Mouse (Mus musculus): Measurements from ENCODE around the gene Hivep2. TPM values are rescaled to one million over a fixed set of nuclear protein-coding genes. Genes with fewer than 3 reads are reported as not detected.

Gene Hivep2
- polyA plus RNA-seq, 1 experiment from 2014 or later: 3.2 TPM

DNA sequence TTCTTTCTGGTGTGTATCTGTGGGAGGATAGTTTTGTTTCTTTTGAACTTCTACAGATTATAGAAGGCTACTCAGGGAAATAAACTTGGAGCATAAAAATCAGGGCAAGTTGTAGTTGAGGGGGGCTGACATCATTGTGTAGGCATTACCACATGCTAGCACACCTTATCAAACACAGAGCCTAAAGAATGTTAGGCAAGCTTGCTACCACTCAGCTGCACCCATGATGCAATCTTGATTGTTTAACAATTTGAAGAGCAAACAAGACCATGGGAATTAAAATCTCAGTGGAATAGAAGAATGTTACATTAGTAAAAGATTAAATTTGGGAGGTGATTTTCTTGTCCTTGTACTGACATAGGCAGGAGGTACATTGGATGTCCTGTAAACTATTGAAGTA, 18.4 kb downstream of the Hivep2 start:
- no peaks in the 10 kb centered on the region for H3K36me3 ChIP-seq (ENCODE audit: inconsistent target)
- peaks cover 8% of the 10 kb centered on the region; the same call in 1 of the 2 replicates for H3K79me2 ChIP-seq (ENCODE audit: inconsistent target)
- no peak overlapping the region for H3K4me3 ChIP-seq (ENCODE audit: inconsistent target)
- H3K27ac ChIP-seq: peak overlapping the region; percentile 88

- Histone ChIP-seq H3K79me2 (ENCODE audit: inconsistent target) (peaks cover 8% of the 10 kb centered on the region; the same call in 1 of the 2 replicates), H3K27ac (no peak overlapping the region), H3K36me3 (ENCODE audit: inconsistent target) (no peaks in the 10 kb centered on the region), H3K4me3 (ENCODE audit: inconsistent target) (no peak overlapping the region)
- WGBS (ENCODE audit: missing documents): 86% methylated on average over 2 of the region's 2 CpGs
Observed at GRCm38 (mm10) chr10:13986539-13986938, 20.7 kb downstream of the Hivep2 start.

DNA sequence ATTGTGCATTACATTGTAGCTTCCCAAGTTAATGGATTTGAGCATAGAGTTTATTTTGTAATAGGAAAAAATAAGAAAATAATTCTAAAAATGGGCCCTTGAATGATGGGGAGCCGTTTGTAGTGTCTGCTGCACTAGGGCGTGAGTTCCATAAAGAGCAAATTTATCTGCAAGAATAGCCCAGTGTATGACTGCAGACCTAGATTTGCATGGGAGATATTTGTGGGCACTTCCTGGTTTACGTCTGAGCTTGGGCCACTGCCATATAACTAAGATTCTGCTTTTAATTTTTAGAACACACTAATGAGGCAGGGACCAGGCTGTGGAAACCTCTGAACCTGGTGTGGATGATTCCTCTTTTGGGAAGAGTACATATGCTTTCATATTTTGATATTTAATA, 21.5 kb downstream of the Hivep2 start:
- 52% methylated on average over 3 of the region's 3 CpGs for WGBS (ENCODE audit: missing documents)
- no peaks in the 10 kb centered on the region for H3K36me3 ChIP-seq (ENCODE audit: inconsistent target)
- peak overlapping the region; percentile 68 for H3K27ac ChIP-seq
- H3K4me3 ChIP-seq (ENCODE audit: inconsistent target): no peak overlapping the region
- H3K79me2 ChIP-seq (ENCODE audit: inconsistent target): peaks cover 8% of the 10 kb centered on the region; the same call in 1 of the 2 replicates

DNA sequence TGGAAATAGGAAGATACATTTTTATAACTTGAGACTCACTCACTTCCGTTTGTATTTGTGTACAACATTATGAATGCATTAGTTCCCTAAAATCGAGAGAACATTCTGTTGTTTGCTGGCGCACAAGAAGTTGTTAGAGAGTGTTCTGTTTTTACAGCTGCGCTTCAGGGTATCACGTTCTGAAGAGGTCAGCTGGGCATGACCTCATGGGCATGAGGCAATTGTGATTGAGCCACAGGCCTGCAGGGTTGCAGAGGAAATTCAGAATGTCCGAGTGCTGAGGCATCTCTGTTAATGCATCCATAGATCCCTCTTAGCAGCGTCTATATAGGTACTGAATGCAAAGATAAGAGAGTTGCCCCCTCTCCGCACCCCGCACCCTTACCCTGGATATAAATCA, 22.4 kb downstream of the Hivep2 start:
- Histone ChIP-seq H3K4me3 (ENCODE audit: inconsistent target) (no peak overlapping the region), H3K36me3 (ENCODE audit: inconsistent target) (no peaks in the 10 kb centered on the region)
- WGBS (ENCODE audit: missing documents): 33% methylated on average over 9 of the region's 9 CpGs

GRCm38 (mm10) chr10:13988757-13989156, 22.9 kb downstream of the Hivep2 start:
- WGBS (ENCODE audit: missing documents): 76% methylated on average over 4 of the region's 4 CpGs
- Histone ChIP-seq H3K4me3 (ENCODE audit: inconsistent target) (no peak overlapping the region), H3K79me2 (ENCODE audit: inconsistent target) (peaks cover 8% of the 10 kb centered on the region; the same call in 1 of the 2 replicates), H3K36me3 (ENCODE audit: inconsistent target) (no peaks in the 10 kb centered on the region), H3K27ac (peak overlapping the region; percentile 49)

More for the DNA sequence above, 22.4 kb downstream of the Hivep2 start:
- H3K79me2 ChIP-seq (ENCODE audit: inconsistent target): peaks cover 8% of the 10 kb centered on the region; the same call in 1 of the 2 replicates
- peak overlapping the region; percentile 68 for H3K27ac ChIP-seq

- WGBS (ENCODE audit: missing documents): 100% methylated on average over 2 of the region's 2 CpGs
- Histone ChIP-seq H3K79me2 (ENCODE audit: inconsistent target) (peaks cover 5% of the 10 kb centered on the region; the same call in 1 of the 2 replicates), H3K36me3 (ENCODE audit: inconsistent target) (no peaks in the 10 kb centered on the region), H3K27ac (no peak overlapping the region), H3K4me3 (ENCODE audit: inconsistent target) (no peak overlapping the region)
Observed at GRCm38 (mm10) chr10:13990842-13991241, 25.0 kb downstream of the Hivep2 start.

DNA sequence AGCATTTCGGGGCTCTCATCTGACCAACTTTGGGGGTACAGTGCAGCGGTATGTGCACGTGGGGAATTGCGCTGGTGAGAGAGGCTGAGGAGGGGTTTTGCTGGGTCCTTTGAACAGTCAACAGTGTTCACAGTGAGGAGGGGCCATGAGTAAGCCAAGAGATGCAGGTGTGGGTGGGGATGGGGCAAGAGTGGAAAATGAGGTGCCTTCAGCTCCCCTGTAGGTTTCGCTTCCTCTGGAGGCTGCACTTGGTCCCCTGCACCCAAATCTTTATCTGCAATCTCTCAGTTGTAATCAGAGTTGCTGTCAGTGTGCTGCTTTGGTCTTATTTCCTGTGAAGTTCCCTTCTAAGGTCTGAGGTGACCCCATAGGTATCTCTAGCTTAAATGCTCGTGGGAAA, 27.5 kb downstream of the Hivep2 start:
- H3K4me3 ChIP-seq (ENCODE audit: inconsistent target): no peak overlapping the region
- H3K27ac ChIP-seq: no peak overlapping the region
- 81% methylated on average over 4 of the region's 6 CpGs for WGBS (ENCODE audit: missing documents)
- no peaks in the 10 kb centered on the region for H3K79me2 ChIP-seq (ENCODE audit: inconsistent target)
- H3K36me3 ChIP-seq (ENCODE audit: inconsistent target): no peaks in the 10 kb centered on the region

GRCm38 (mm10) chr10:13997336-13997735, 31.5 kb downstream of the Hivep2 start:
- H3K4me3 ChIP-seq (ENCODE audit: inconsistent target): no peak overlapping the region
- WGBS (ENCODE audit: missing documents): 91% methylated on average over 4 of the region's 4 CpGs
- H3K27ac ChIP-seq: no peak overlapping the region
- no peaks in the 10 kb centered on the region for H3K36me3 ChIP-seq (ENCODE audit: inconsistent target)
- no peaks in the 10 kb centered on the region for H3K79me2 ChIP-seq (ENCODE audit: inconsistent target)

GRCm38 (mm10) chr10:14004769-14005517, 39.1 kb downstream of the Hivep2 start:
- Histone ChIP-seq H3K36me3 (ENCODE audit: inconsistent target) (no peaks in the 10 kb centered on the region), H3K4me3 (ENCODE audit: inconsistent target) (no peak overlapping the region), H3K79me2 (ENCODE audit: inconsistent target) (no peaks in the 10 kb centered on the region), H3K27ac (no peak overlapping the region)
- 96% methylated on average over 4 of the region's 4 CpGs for WGBS (ENCODE audit: missing documents)

DNA sequence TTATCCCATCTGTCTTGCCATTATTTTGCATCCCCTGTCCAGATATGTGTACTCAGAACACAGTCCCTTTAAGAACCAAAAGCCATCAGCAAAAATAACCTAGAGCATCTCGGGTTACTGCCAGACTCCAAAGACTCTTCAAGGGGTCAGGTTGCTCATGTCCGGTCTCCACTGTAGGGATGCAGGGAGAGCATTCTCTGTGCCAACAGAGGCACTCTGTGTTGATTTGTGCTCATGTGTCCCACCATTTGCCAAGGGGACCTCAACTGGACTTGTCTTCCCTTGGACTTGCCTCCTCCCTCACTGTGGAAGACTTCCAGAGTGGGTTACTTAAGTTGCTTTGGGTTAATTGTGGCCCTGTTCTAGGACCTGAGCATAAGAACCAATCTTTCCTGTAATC, 43.8 kb downstream of the Hivep2 start:
- H3K27ac ChIP-seq: no peak overlapping the region
- H3K4me3 ChIP-seq (ENCODE audit: inconsistent target): no peak overlapping the region
- H3K36me3 ChIP-seq (ENCODE audit: inconsistent target): no peaks in the 10 kb centered on the region
- no peaks in the 10 kb centered on the region for H3K79me2 ChIP-seq (ENCODE audit: inconsistent target)
- WGBS (ENCODE audit: missing documents): 100% methylated on average over 2 of the region's 2 CpGs

DNA sequence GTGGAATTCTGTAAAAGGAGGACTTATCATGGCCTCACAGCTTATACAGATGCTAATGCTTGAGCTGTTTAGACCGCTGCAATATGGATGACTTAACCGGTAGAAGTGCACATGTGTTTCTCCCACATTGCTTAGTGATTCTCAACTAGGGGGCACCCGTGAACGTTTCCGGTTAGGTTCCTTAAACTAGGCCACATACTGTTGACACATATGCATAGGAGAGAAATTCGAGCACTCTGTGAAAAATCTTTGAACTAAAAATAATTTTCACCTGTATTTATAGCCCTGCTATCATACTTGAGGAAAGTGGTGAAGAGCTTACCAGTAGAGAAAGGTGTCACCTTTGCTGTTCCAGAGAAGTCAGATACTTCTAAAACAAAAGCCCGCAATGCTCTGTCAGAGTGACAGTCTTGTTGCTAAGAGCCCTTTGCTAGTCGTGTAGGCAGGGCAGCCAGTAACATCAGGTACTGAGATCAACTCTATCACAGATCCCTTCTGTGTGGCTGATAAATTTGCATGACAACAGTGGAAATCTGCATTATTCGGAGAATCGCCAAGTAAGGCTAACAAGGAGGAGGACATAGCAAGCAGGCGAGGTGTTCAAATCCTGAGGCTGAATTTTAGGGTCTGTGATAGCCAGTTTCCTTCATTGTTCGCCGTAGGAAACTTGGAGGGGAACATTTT, 50.6 kb downstream of the Hivep2 start:
- Histone ChIP-seq H3K4me3 (ENCODE audit: inconsistent target) (no peak overlapping the region), H3K27ac (no peak overlapping the region), H3K79me2 (ENCODE audit: inconsistent target) (no peaks in the 10 kb centered on the region), H3K36me3 (ENCODE audit: inconsistent target) (no peaks in the 10 kb centered on the region)
- 91% methylated on average over 13 of the region's 13 CpGs for WGBS (ENCODE audit: missing documents)

- Histone ChIP-seq H3K36me3 (ENCODE audit: inconsistent target) (no peaks in the 10 kb centered on the region), H3K27ac (peak overlapping the region; percentile 35; the same call in 1 of the 2 replicates), H3K79me2 (ENCODE audit: inconsistent target) (no peaks in the 10 kb centered on the region), H3K4me3 (ENCODE audit: inconsistent target) (no peak overlapping the region)
- 87% methylated on average over 2 of the region's 2 CpGs for WGBS (ENCODE audit: missing documents)
Observed at GRCm38 (mm10) chr10:14017338-14017737, 51.5 kb downstream of the Hivep2 start.

DNA sequence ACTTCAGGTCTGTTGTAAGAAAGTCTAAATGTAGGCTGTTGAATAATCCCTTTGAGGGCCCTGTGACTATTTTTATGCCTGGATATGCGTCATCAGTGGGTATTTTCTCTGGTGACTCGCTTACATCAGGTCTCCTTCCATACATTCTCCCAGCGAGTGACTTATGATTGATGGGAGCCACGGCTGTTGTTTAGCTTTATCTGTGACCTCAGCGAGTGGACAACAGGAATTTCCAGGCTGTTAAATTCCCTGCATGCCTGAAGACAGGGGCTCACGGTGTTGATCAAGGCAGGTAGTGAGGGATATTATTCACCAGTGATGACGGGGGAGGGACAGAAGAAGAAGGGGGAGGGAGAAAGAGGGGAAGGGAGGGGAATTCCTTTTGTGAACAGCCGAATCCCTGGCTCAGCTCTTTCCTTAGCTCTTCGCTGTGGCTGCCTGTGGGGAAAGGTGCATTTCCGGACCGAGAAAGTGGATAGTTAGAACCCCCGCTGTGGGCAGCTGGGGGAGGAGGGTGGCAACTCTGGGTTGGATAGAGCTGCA, 52.0 kb downstream of the Hivep2 start:
- Histone ChIP-seq H3K27ac (peak overlapping the region; percentile 35), H3K4me3 (ENCODE audit: inconsistent target) (peak overlapping the region; percentile 25)
- 8% methylated on average over 9 of the region's 12 CpGs for WGBS (ENCODE audit: missing documents)

GRCm38 (mm10) chr10:14018672-14019071, 52.8 kb downstream of the Hivep2 start:
- Histone ChIP-seq H3K79me2 (ENCODE audit: inconsistent target) (no peaks in the 10 kb centered on the region), H3K36me3 (ENCODE audit: inconsistent target) (no peaks in the 10 kb centered on the region), H3K27ac (no peak overlapping the region), H3K4me3 (ENCODE audit: inconsistent target) (peak overlapping the region; percentile 25; the same call in 1 of the 2 replicates)
- 31% methylated on average over 7 of the region's 7 CpGs for WGBS (ENCODE audit: missing documents)

More for the DNA sequence above, 52.0 kb downstream of the Hivep2 start:
- no peaks in the 10 kb centered on the region for H3K36me3 ChIP-seq (ENCODE audit: inconsistent target)
- no peaks in the 10 kb centered on the region for H3K79me2 ChIP-seq (ENCODE audit: inconsistent target)

DNA sequence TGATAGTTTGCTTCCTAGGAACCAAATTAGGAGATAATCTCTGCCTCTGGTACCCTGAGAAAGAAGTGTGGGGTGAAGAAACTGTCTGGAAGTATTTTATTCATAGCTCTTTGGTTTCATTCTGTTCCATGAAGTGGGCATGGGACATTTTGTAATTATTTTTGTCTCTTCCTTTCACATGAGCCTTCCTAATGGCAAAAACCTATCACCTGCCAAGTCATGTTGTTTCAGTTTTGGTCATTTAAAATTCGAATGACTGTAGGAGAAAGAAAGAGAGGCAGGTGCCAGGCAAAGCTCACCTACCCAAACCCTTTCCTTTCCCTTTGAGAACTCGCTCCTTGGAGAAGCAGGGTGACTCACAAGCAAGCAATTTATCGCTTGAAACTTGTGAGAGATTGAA, 53.3 kb downstream of the Hivep2 start:
- no peaks in the 10 kb centered on the region for H3K36me3 ChIP-seq (ENCODE audit: inconsistent target)
- no peak overlapping the region for H3K27ac ChIP-seq
- no peak overlapping the region for H3K4me3 ChIP-seq (ENCODE audit: inconsistent target)
- 71% methylated on average over 3 of the region's 3 CpGs for WGBS (ENCODE audit: missing documents)
- H3K79me2 ChIP-seq (ENCODE audit: inconsistent target): no peaks in the 10 kb centered on the region

Data from macrophage (primary cell).